Mouse (Mus musculus): ENCODE measurements at regions not wholly inside any gene's neighbourhood (a gene's known extent, or its start where the extent isn't known, plus 50 kb on each side); places are given as distances from the start of the nearest gene placed in this dataset.

GRCm38 (mm10) chr1:13873925-13874324 lies 2219.2 kb downstream of the 4930444P10Rik start:
- peak; percentile 68 for DNase-seq (ENCODE audit: extremely low read depth)
- Histone ChIP-seq H3K9ac (ENCODE audit: insufficient read depth, low read depth) (no peak overlapping the region), H3K9me3 (replicated peaks; ENCODE audit: low read length) (no peaks in the 10 kb centered on the region), H3K27me3 (replicated peaks) (no peaks in the 10 kb centered on the region), H3K4me3 (replicated peaks in 1 of 3; ENCODE audit: low read depth in 2 of 3, low read length in 2 of 3, poor library complexity in 1 of 3) (no peak overlapping the region), H3K79me2 (replicated peaks; ENCODE audit: control insufficient read depth, extremely low read depth, insufficient read depth, poor library complexity, severe bottlenecking) (no peaks in the 10 kb centered on the region), H3K36me3 (replicated peaks in 1 of 2; ENCODE audit: control insufficient read depth in 1 of 2, insufficient read depth in 1 of 2, low read length in 1 of 2) (no peaks in the 10 kb centered on the region), H3K4me1 (ENCODE audit: control insufficient read depth in 1 of 2, insufficient read depth in 2 of 2) (peaks cover 4 to 6% of the 10 kb centered on the region in 2 experiments), H3K27ac (ENCODE audit: insufficient read depth, low read depth) (no peak overlapping the region), H3K4me2 (ENCODE audit: insufficient read depth, low read depth, poor library complexity, severe bottlenecking) (no peak overlapping the region)
- dilution Hi-C loops (cut with MboI; ENCODE audit: extremely low pct_ligation_motif_present, extremely low pct_unique_long_range_greater_than_20kb, low sequenced_read_pairs) (no loop called here), in situ Hi-C loops (cut with MboI; ENCODE audit: low pct_ligation_motif_present, low pct_unique_long_range_greater_than_20kb, low sequenced_read_pairs) (no loop called here)
- TF ChIP-seq CTCF (conservative IDR thresholded peaks at IDR 0.05 in 1 of 2, IDR thresholded peaks at IDR 0.05 in 1 of 2; ENCODE audit: low read depth in 2 of 2, low read length in 2 of 2): no peak
- peak; percentile 68 for TF ChIP-seq IRF4 (IDR thresholded peaks at IDR 0.05; ENCODE audit: low read depth, low read length)
- peak; percentile 68 for TF ChIP-seq BHLHE40 (IDR thresholded peaks at IDR 0.05; ENCODE audit: low read depth, low read length)
- TF ChIP-seq MAZ (IDR thresholded peaks at IDR 0.05; ENCODE audit: low read depth, low read length): no peak
- no peak for TF ChIP-seq TCF12 (IDR thresholded peaks at IDR 0.05; ENCODE audit: low read depth, low read length)
- TF ChIP-seq USF2 (conservative IDR thresholded peaks at IDR 0.05; ENCODE audit: low read depth, low read length): no peak
- TF ChIP-seq RAD21 (IDR thresholded peaks at IDR 0.05; ENCODE audit: low read depth, low read length): no peak
- no peak for TF ChIP-seq NELFE (IDR thresholded peaks at IDR 0.05; ENCODE audit: low read depth, low read length)
- peak; percentile 79 for TF ChIP-seq ETS1 (conservative IDR thresholded peaks at IDR 0.05; ENCODE audit: low read depth, low read length)
- TF ChIP-seq JUND (conservative IDR thresholded peaks at IDR 0.05; ENCODE audit: low read depth, low read length): peak; percentile 72
- TF ChIP-seq TBP (conservative IDR thresholded peaks at IDR 0.05; ENCODE audit: low read depth, low read length): no peak
- TF ChIP-seq POLR2A (IDR thresholded peaks at IDR 0.05; ENCODE audit: low read depth, low read length): no peak
- TF ChIP-seq HCFC1 (IDR thresholded peaks at IDR 0.05; ENCODE audit: low read depth, low read length): no peak
- no peak for TF ChIP-seq ZNF384 (IDR thresholded peaks at IDR 0.05; ENCODE audit: low read depth, low read length)
- TF ChIP-seq JUN (IDR thresholded peaks at IDR 0.05; ENCODE audit: insufficient read depth, low read depth, low read length): peak; percentile 77; the same call in 1 of the 2 replicates
- no peak for TF ChIP-seq ZKSCAN1 (IDR thresholded peaks at IDR 0.05; ENCODE audit: borderline replicate concordance, low read depth, low read length)
- no peak for TF ChIP-seq ELF1 (IDR thresholded peaks at IDR 0.05; ENCODE audit: low read depth, low read length)
- TF ChIP-seq NRF1 (IDR thresholded peaks at IDR 0.05; ENCODE audit: low read depth, low read length): no peak
- no peak for TF ChIP-seq CHD1 (IDR thresholded peaks at IDR 0.05; ENCODE audit: low read depth, low read length)
- no peak for TF ChIP-seq ZC3H11A (IDR thresholded peaks at IDR 0.05; ENCODE audit: low read depth, low read length)
- no peak for TF ChIP-seq PAX5 (IDR thresholded peaks at IDR 0.05; ENCODE audit: low read length)
- TF ChIP-seq USF1 (IDR thresholded peaks at IDR 0.05; ENCODE audit: low read depth, low read length): no peak
- no peak for TF ChIP-seq SIN3A (IDR thresholded peaks at IDR 0.05; ENCODE audit: low read length)
- no peak for TF ChIP-seq ZMIZ1 (IDR thresholded peaks at IDR 0.05; ENCODE audit: low read depth, low read length)
- peak; percentile 51; the same call in 1 of the 2 replicates for TF ChIP-seq MAX (IDR thresholded peaks at IDR 0.05; ENCODE audit: low read length)
- TF ChIP-seq POLR2AphosphoS2 (IDR thresholded peaks at IDR 0.05; ENCODE audit: low read depth, low read length): no peak
- no peak for TF ChIP-seq MAFK (IDR thresholded peaks at IDR 0.05; ENCODE audit: insufficient replicate concordance, low read length)
- TF ChIP-seq MXI1 (IDR thresholded peaks at IDR 0.05; ENCODE audit: low read depth, low read length): no peak
- no peak for TF ChIP-seq MEF2A (IDR thresholded peaks at IDR 0.05; ENCODE audit: borderline replicate concordance, low read depth, low read length)
- no peak for TF ChIP-seq GABPA (IDR thresholded peaks at IDR 0.05; ENCODE audit: insufficient replicate concordance, low read depth, low read length)
- TF ChIP-seq CHD2 (IDR thresholded peaks at IDR 0.05; ENCODE audit: low read length): no peak
- no peak for TF ChIP-seq SMC3 (IDR thresholded peaks at IDR 0.05; ENCODE audit: low read depth, low read length)
- TF ChIP-seq KAT2A (IDR thresholded peaks at IDR 0.05; ENCODE audit: insufficient replicate concordance, low read length): no peak
- peak; percentile 90 for TF ChIP-seq EP300 (IDR thresholded peaks at IDR 0.05; ENCODE audit: low read length)
- no peak for TF ChIP-seq RCOR1 (conservative IDR thresholded peaks at IDR 0.05; ENCODE audit: low read depth, low read length)
- TF ChIP-seq MYC (IDR thresholded peaks at IDR 0.05; ENCODE audit: low read depth, low read length): no peak
- no peak for TF ChIP-seq UBTF (IDR thresholded peaks at IDR 0.05; ENCODE audit: low read depth, low read length)
- no peak for TF ChIP-seq E2F4 (IDR thresholded peaks at IDR 0.05; ENCODE audit: insufficient replicate concordance, low read depth, low read length)
